Mouse (Mus musculus) E14TG2a.4 (cell line): ENCODE measurements around the gene Abcd4.

Source experiments
- H3K27me3 ChIP-seq: 2 replicates; pipeline ENCODE4 v1.6.1; 2014; ENCODE audit warnings: low read length, control low read depth; ENCODE audit not compliant: insufficient read depth
- H3K36me3 ChIP-seq: 2 replicates; pipeline ENCODE4 v1.6.1; 2014; ENCODE audit warnings: low read length, control low read depth; ENCODE audit not compliant: insufficient read depth
- H3K4me1 ChIP-seq: replicated peaks from 2 replicates; pipeline ENCODE4 v1.6.1; 2014; ENCODE audit warnings: low read depth, low read length, control low read depth
- H3K4me3 ChIP-seq: replicated peaks from 2 replicates; pipeline ENCODE4 v1.5.1; 2014; ENCODE audit warnings: mild to moderate bottlenecking, low read length
- H3K9me3 ChIP-seq: 2 replicates; pipeline ENCODE4 v1.6.1; 2014; ENCODE audit warnings: low read length, control low read depth
- CTCF ChIP-seq: conservative IDR thresholded peaks from 2 replicates; pipeline ENCODE4 v1.5.1; 2014; ENCODE audit warnings: low read length
- NANOG ChIP-seq: IDR thresholded peaks from 2 replicates; pipeline ENCODE4 v1.6.1; 2014; ENCODE audit warnings: borderline replicate concordance, low read length, mixed read lengths
- POU5F1 ChIP-seq: IDR thresholded peaks from 2 replicates; pipeline ENCODE4 v1.6.1; 2014; ENCODE audit warnings: low read length, borderline replicate concordance

Gene Abcd4

GRCm38 (mm10) chr12:84569976-84570693 lies 47.1 kb downstream of the Abcd4 start:
- TF ChIP-seq CTCF (no peak), NANOG (no peak), POU5F1 (no peak)
- Histone ChIP-seq H3K36me3 (no peaks in the 10 kb centered on the region), H3K4me1 (peaks cover 52% of the 10 kb centered on the region), H3K4me3 (peak overlapping the region; percentile 66), H3K27me3 (peaks cover 75% of the 10 kb centered on the region), H3K9me3 (no peaks in the 10 kb centered on the region)

GRCm38 (mm10) chr12:84569336-84569970 lies 47.8 kb downstream of the Abcd4 start, which contains the start of gene Vsx2:
Vsx2 (plus strand) TSS chr12:84569762.
- peaks cover 69% of the 10 kb centered on the region for H3K27me3 ChIP-seq

GRCm38 (mm10) chr12:84567576-84567975 lies 49.6 kb downstream of the Abcd4 start:
- H3K4me3 ChIP-seq, result no peak overlapping the region
- peaks cover 52% of the 10 kb centered on the region for H3K27me3 ChIP-seq
- no peaks in the 10 kb centered on the region for H3K36me3 ChIP-seq
- TF ChIP-seq NANOG, result no peak
- TF ChIP-seq CTCF, result no peak
- TF ChIP-seq POU5F1, result no peak
- H3K9me3 ChIP-seq, result no peaks in the 10 kb centered on the region
- peaks cover 65% of the 10 kb centered on the region for H3K4me1 ChIP-seq

More at GRCm38 (mm10) chr12:84569336-84569970, 47.8 kb downstream of the Abcd4 start, which contains the start of gene Vsx2:
- Histone ChIP-seq H3K4me1 (peaks cover 57% of the 10 kb centered on the region), H3K36me3 (no peaks in the 10 kb centered on the region), H3K4me3 (peak within 1 kb of the TSS; percentile 66), H3K9me3 (no peaks in the 10 kb centered on the region)
- TF ChIP-seq CTCF (no peak), POU5F1 (no peak), NANOG (no peak)

- Histone ChIP-seq H3K4me3 (no peak overlapping the region), H3K36me3 (no peaks in the 10 kb centered on the region), H3K9me3 (no peaks in the 10 kb centered on the region), H3K4me1 (peaks cover 23% of the 10 kb centered on the region), H3K27me3 (peaks cover 4% of the 10 kb centered on the region)
- TF ChIP-seq POU5F1, result no peak
- TF ChIP-seq NANOG, result no peak
- peak; percentile 88 for TF ChIP-seq CTCF
Measured at GRCm38 (mm10) chr12:84562558-84562957, 54.7 kb downstream of the Abcd4 start.

- no peaks in the 10 kb centered on the region for H3K36me3 ChIP-seq
- no peak for TF ChIP-seq CTCF
- no peak for TF ChIP-seq POU5F1
- no peak for TF ChIP-seq NANOG
- H3K4me1 ChIP-seq, result peaks cover 46% of the 10 kb centered on the region
- no peak overlapping the region for H3K4me3 ChIP-seq
- H3K27me3 ChIP-seq, result peaks cover 2% of the 10 kb centered on the region; the same call in 1 of the 2 replicates
- H3K9me3 ChIP-seq, result no peaks in the 10 kb centered on the region
Measured at GRCm38 (mm10) chr12:84555218-84555617, 62.0 kb downstream of the Abcd4 start.
